Mouse (Mus musculus) cerebellum, adult 2 months (tissue): Measurements from ENCODE around the gene Arhgap35. TPM values are rescaled to one million over a fixed set of nuclear protein-coding genes. Genes with fewer than 3 reads are reported as not detected.
"Not testable (repeated sequence)": the region's sequence is repeated elsewhere in the genome, so short reads cannot be mapped to it uniquely, and the experiment has no call there.

Experiments used
- DNase-seq, 2 experiments: peaks; one replicate each; pipeline ENCODE4 v3.0.0; 2021
- H3K27ac ChIP-seq: fragments of 200-500 bp; 2 replicates; pipeline ENCODE4 v1.5.1; 2012; ENCODE audit warnings: low read length, control low read depth, inconsistent platforms; ENCODE audit not compliant: insufficient read depth
- H3K27me3 ChIP-seq: fragments of 200-500 bp; 2 replicates; pipeline ENCODE4 v1.6.1; 2012; ENCODE audit warnings: inconsistent platforms, mild to moderate bottlenecking, low read length, moderate library complexity; ENCODE audit not compliant: control insufficient read depth, insufficient read depth
- H3K4me1 ChIP-seq: fragments of 200-500 bp; 2 replicates; pipeline ENCODE4 v1.6.1; 2011; ENCODE audit warnings: low read length; ENCODE audit not compliant: control insufficient read depth, insufficient read depth
- H3K4me3 ChIP-seq: fragments of 200-500 bp; replicated peaks from 2 replicates; pipeline ENCODE3; 2011; ENCODE audit warnings: mild to moderate bottlenecking, low read depth, low read length, control low read depth; ENCODE audit not compliant: insufficient read depth
- CTCF ChIP-seq: fragments of 200-500 bp; IDR thresholded peaks from 2 replicates; pipeline ENCODE4 v1.5.1; 2011; ENCODE audit warnings: low read depth, mild to moderate bottlenecking, control low read depth, low read length, moderate library complexity, borderline replicate concordance; ENCODE audit not compliant: insufficient read depth
- POLR2A ChIP-seq: fragments of 200-500 bp; IDR thresholded peaks from 2 replicates; pipeline ENCODE4 v1.6.1; 2011; ENCODE audit warnings: low read length, control low read depth, borderline replicate concordance; ENCODE audit not compliant: insufficient read depth
- WGBS: fragments of 180-500 bp; shearing (Covaris S2); methylation state at CpG from one replicate; pipeline ENCODE4 v1.1.7; 2018; 5-methylcytosine and 5-hydroxymethylcytosine counted together
- polyA plus RNA-seq: library from polyadenylated mRNA; depleted of rRNA; stranded (reverse); fragments of >200 nt; gene quantifications from 2 replicates; pipeline ENCODE4 v1.2.3, GENCODE M21; 2012

The Arhgap35 gene
- polyA plus RNA-seq, 1 experiment = 55.3 TPM

DNA sequence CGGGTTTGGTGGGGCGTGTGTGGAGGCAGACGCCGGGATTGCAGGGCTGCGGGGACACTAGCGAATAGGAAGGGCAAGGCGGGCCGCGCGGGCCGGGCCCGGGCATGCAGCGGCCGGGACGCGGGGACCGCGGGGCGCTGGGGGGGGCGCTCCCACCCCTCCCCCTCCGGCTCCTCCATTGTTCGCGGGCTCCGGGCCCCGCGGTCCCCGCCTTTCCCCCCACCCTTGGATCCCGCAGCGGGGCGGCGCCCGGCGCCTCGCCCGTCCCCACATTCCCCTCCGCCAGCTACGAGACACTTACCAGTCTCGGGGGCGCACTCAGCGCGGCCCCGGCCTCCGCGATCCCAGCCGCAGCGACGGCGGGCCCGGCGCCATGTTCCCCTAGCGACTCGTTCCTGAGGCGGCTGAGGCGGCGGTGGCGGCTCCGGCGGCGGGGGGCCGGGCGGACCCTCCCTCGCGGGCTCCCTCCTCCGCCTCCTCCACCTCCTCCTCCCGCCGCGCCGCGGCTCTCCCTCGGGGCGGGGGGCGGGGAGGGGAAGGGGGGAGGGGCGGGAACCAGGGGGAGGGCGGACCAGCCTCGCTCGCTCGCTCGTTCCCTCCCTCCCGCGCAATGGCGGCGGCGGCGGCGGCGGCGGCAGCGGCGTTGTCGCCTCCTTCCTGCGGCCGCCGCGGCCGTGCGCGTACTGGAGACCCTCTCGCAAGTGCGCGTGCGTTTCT lies 464 bp downstream of the Arhgap35 start:
- WGBS = 1% methylated on average over 63 of the region's 101 CpGs
- Histone ChIP-seq H3K4me1 (peaks cover 1% of the 10 kb centered on the region; the same call in 1 of the 2 replicates), H3K27me3 (no peaks in the 10 kb centered on the region), H3K4me3 (peak overlapping the region; percentile 88), H3K27ac (peak overlapping the region; percentile 99)
- no peak for TF ChIP-seq POLR2A
- no peak for TF ChIP-seq CTCF
- peak in 1 of 2 experiments; percentile 61 for DNase-seq

DNA sequence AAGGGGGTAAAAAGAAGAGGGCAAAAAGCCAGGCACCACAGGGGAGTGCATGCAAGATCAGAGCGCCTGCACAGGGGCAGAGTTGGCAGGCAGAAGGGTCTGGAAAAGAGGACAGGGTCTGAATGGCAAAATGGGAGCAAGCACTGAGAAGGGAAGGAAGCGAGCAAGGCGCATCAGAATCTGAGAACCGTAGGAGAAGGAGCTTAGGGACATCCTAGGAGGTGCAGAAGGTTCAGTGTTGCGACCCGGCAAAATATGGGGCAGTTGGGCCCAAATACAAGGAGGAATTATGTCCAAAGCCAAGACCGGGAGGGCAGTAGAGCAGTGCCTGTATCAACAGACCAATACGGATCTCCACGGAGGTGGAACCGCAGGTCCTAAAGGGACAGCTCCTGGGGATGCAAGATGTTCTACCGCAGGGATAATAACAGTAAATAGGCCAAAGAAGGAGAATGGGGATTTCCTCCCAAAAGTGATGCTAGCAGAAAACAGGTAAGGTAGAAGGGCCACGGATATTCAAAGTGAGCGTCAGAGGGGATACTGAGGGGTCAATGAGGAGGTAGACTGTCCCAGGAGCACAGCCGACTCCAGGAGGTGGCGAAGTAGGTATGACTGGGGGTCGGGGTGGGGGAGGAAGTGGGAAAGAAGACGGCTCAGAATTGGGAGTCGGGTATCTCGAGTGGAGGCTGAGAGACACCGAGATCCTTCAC lies 1.2 kb downstream of the Arhgap35 start:
- DNase-seq = peak; percentile 56
- TF ChIP-seq CTCF (no peak), POLR2A (no peak)
- Histone ChIP-seq H3K27ac (peak overlapping the region; percentile 9), H3K27me3 (no peaks in the 10 kb centered on the region), H3K4me3 (peak overlapping the region; percentile 88), H3K4me1 (peaks cover 2% of the 10 kb centered on the region; the same call in 1 of the 2 replicates)
- WGBS = 1% methylated on average over 20 of the region's 20 CpGs

DNA sequence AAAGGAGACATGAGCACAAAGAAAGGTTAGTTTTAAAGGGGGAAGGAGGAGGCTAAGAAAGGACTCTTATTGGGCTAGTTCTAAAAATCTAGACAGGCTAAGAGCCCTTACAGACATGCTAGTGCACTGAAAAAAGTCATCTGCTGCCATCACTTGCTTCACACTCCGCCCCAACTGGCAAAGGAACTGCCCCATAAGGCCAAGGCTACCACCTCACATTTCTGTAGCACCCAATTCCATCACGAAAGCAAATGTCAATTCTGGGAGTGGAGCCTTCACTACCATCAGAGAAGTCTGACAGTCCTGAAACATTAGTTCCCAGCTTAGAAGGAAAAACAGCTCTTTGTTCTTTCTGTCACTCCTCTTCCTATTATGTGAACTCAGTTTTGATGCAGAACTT lies 4.4 kb downstream of the Arhgap35 start:
- Histone ChIP-seq H3K4me3 (no peak overlapping the region), H3K4me1 (peaks cover 2% of the 10 kb centered on the region; the same call in 1 of the 2 replicates), H3K27me3 (no peaks in the 10 kb centered on the region), H3K27ac (no peak overlapping the region)
- no peak for TF ChIP-seq CTCF
- TF ChIP-seq POLR2A = no peak
- DNase-seq = no peak
- WGBS = 20% methylated on average over 2 of the region's 2 CpGs

DNA sequence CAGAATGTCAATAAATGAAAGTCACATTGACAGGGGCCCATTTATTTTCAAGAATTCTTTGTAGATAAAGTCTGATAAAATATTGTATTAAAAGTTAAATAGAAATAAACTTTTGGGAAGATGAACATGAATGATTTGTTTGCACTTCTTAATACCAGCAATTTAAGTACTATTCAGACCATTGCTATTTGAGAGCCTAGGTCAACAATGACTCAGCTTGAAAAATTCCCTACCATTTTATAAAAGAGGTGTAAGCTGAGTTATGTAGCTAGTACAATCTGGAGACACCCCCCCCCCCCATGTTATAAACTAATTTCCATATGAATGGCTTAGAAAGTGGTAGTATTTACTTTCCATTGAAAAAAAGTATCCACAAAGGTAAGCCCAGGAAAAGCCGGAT lies 5.8 kb downstream of the Arhgap35 start:
- 83% methylated on average over 1 of the region's 1 CpGs for WGBS
- no peaks in the 10 kb centered on the region for H3K27me3 ChIP-seq
- no peak overlapping the region for H3K4me3 ChIP-seq

DNA sequence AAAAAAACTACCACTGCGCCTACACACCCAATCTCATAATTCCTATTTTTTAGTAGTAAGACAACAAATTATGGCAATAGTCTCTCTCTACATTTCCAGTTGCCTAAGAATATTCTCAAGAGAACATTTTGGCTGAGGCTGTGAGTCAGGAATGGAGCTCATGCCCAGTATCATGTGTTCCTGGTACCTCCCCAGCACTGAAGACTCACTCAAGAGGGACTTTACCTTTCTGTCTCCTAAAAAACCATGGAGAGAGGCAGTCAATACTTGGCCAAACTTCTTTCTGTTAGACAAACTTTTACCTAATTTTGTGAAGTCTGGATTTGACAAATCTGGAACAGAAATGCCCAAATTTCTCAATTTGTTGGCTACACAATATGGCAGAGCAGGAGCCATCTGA lies 6.7 kb downstream of the Arhgap35 start:
- Histone ChIP-seq H3K27me3 (no peaks in the 10 kb centered on the region), H3K4me3 (no peak overlapping the region), H3K4me1 (peaks cover 2% of the 10 kb centered on the region; the same call in 1 of the 2 replicates), H3K27ac (no peak overlapping the region)
- TF ChIP-seq POLR2A = no peak
- TF ChIP-seq CTCF = no peak
- no peak for DNase-seq
- 100% methylated on average over 1 of the region's 1 CpGs for WGBS

More for the DNA sequence above, 5.8 kb downstream of the Arhgap35 start:
- DNase-seq = no peak
- peaks cover 2% of the 10 kb centered on the region; the same call in 1 of the 2 replicates for H3K4me1 ChIP-seq
- H3K27ac ChIP-seq = no peak overlapping the region
- TF ChIP-seq CTCF (no peak), POLR2A (no peak)

DNA sequence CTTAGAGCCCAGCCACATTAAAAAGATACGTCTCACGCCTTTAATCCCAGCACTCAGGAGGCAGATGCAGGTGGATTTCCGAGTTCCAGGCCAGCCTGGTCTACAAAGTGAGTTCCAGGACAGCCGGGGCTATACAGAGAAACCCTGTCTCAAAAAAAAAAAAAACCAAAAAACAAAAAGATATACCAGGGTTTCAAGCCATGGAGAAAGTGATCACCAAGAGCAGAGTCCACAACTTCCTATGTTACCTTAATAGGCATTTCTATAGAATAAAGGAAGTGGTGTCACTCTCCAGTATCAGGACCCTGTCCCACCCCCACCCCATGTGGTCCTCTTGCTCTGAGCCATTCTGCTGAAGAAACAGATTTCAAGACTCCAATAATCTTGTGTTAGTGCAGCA lies 8.0 kb downstream of the Arhgap35 start:
- H3K4me3 ChIP-seq, H3K27ac ChIP-seq, DNase-seq, H3K27me3 ChIP-seq, H3K4me1 ChIP-seq: not testable (repeated sequence)
- 90% methylated on average over 4 of the region's 4 CpGs for WGBS

DNA sequence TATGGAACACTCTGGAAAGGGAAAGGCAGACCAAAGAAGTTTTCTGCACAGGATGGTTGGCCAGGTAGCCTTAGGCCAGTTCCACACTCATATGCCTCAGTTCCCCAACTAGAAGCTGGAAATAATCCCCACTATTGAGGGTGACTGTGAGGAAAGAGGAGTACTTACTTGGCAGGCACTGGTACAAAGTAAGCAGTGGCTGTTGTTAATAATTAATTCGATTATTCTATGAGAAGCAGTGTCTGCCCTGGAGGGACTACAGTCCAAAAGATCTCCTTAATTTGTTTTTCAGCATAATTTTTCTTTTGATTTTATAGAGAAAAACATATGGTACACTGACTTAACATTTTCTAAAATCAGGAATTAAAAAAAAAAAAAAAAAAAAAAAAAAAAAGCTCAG lies 10.7 kb downstream of the Arhgap35 start:
- no peaks in the 10 kb centered on the region; the same call in 1 of the 2 replicates for H3K4me1 ChIP-seq
- TF ChIP-seq CTCF = no peak
- H3K27me3 ChIP-seq = no peaks in the 10 kb centered on the region
- no peak overlapping the region for H3K4me3 ChIP-seq
- no peak overlapping the region for H3K27ac ChIP-seq
- DNase-seq = no peak
- WGBS = 96% methylated on average over 1 of the region's 1 CpGs

DNA sequence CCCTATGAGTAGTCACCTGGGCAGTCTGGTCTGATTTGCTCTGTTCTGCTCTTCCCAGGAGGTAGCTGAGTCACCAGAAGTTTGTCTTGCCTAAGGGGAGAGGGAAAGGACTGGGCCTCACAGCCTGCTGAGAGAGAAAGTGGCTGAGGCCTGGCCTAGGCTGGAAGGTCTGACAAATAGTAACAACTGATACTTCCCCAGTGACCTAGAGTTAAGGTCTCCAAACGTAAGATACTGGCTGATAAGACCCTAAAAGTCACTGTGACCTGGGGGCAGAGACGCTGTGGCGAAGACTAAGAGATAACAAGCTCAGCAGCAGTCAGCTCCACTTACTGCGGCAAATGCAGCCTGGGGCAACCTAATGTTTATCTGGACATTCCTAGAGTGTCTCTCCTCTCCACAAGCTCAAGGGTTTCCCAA lies 13.1 kb downstream of the Arhgap35 start:
- H3K27ac ChIP-seq = no peak overlapping the region
- no peak for TF ChIP-seq POLR2A
- TF ChIP-seq CTCF = no peak
- no peaks in the 10 kb centered on the region for H3K4me1 ChIP-seq
- H3K27me3 ChIP-seq = no peaks in the 10 kb centered on the region
- WGBS = 84% methylated on average over 4 of the region's 4 CpGs
- DNase-seq = no peak
- no peak overlapping the region for H3K4me3 ChIP-seq
